Mouse (Mus musculus): Measurements from ENCODE around the gene Txndc11. TPM values are rescaled to one million over a fixed set of nuclear protein-coding genes. Genes with fewer than 3 reads are reported as not detected.

The Txndc11 gene
- total RNA-seq (2012; rRNA removed) (19.7 and 24.9 TPM in 2 replicates), polyA plus RNA-seq (2012; ENCODE audit: insufficient read depth in 1 of 2, insufficient read length in 2 of 2, low read depth in 1 of 2, low replicate concordance in 2 of 2, missing spikeins in 1 of 2) (10 to 100 TPM in 1 of 2 experiments, not detected in 1; 33.7 TPM)

DNA sequence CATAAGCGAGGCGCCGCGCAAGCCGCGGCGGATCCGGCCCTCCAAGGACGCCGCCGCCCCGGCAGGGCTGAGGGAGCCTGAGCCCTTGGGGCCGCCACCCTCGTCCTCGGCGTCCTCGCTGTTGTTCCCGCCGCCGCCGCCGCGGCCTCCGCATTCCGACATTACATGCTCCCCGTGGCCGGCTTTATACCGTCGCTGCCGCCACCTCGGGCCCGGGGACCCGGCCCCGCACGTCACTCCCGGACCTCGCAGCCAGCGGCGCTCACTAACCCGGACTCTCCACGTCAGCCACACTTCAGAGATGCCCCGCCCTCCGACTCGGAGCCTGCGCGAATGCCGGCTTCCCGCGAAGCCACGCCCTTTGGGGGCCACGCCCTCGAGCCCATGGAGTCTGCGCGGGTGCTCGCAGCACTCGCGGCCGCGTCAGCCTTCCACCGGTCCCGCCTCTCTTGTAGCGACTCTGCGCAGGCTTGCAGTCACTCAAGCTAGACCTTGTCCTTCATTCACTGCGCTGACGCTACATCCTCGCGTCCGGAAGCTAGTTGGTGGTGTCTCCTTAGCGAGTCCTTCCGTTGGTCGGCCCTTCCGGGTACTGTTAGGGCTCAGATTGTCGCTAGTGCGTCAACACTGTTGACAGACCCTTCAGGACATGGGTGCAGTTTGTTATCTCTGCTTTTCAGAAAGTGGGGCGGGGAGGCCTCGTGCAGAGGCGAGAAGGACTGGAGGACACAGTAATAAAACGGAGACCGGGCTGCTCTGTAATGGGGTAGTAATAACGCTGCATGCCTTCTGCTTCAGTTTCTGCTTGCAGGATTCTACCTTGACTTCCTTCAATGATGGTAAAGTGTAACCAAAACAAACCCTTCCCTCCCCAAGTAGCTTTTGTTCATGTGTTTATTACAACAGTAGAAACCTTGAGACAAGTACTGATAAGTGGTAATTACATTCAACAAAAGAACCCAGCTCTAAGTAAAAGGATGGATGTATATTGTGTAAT lies at the start of gene Txndc11:
TSS of gene Txndc11 (minus strand) at position 303 of the 997 bp plus-strand sequence.
- peak within 1 kb of the TSS; percentile 96 for H3K9ac ChIP-seq (ENCODE audit: control insufficient read depth, low read depth, low read length, poor library complexity, severe bottlenecking)
- H3K36me3 ChIP-seq (ENCODE audit: control insufficient read depth in 1 of 2, insufficient read depth in 2 of 2, low read length in 2 of 2) = peaks cover 3 to 28% of the 10 kb centered on the region in 2 experiments
- H3K27ac ChIP-seq (ENCODE audit: control insufficient read depth, low read depth, low read length) = peak within 1 kb of the TSS; percentile 96
- peaks cover 32% of the 10 kb centered on the region for H3K79me2 ChIP-seq (ENCODE audit: control insufficient read depth, insufficient read depth, low read length, poor library complexity)
- peak within 1 kb of the TSS; percentile 81 to 100 for H3K4me3 ChIP-seq (ENCODE audit: control insufficient read depth in 1 of 2, insufficient read depth in 1 of 2, low read depth in 2 of 2, low read length in 2 of 2)
- no peaks in the 10 kb centered on the region for H3K9me3 ChIP-seq (replicated peaks; ENCODE audit: insufficient read depth, low read length)
- peaks cover 4 to 9% of the 10 kb centered on the region in 2 experiments for H3K4me1 ChIP-seq (ENCODE audit: control insufficient read depth in 1 of 2, insufficient read depth in 2 of 2, low read length in 2 of 2)
- peak; percentile 99 for DNase-seq (ENCODE audit: low read depth, low spot score)
- H3K27me3 ChIP-seq (ENCODE audit: control insufficient read depth in 1 of 2, insufficient read depth in 2 of 2, low read length in 2 of 2) = no peaks in the 10 kb centered on the region
- TF ChIP-seq POLR2A (IDR thresholded peaks at IDR 0.05; ENCODE audit: control insufficient read depth in 1 of 2, insufficient read depth in 1 of 2, low read depth in 1 of 2, low read length in 2 of 2, poor library complexity in 1 of 2) (peak; percentile 90 to 93), MYC (IDR thresholded peaks at IDR 0.05; ENCODE audit: low read depth, low read length) (no peak; the same call in none of the 2 replicates), ZNF384 (IDR thresholded peaks at IDR 0.05; ENCODE audit: low read depth, low read length) (no peak), HCFC1 (IDR thresholded peaks at IDR 0.05; ENCODE audit: low read depth, low read length) (peak; percentile 86), TBP (IDR thresholded peaks at IDR 0.05; ENCODE audit: low read depth, low read length) (peak; percentile 63; the same call in 1 of the 2 replicates), NRF1 (IDR thresholded peaks at IDR 0.05; ENCODE audit: insufficient read depth, low read depth, low read length, poor library complexity, severe bottlenecking) (peak; percentile 95), JUND (IDR thresholded peaks at IDR 0.05; ENCODE audit: low read depth, low read length) (no peak), USF1 (IDR thresholded peaks at IDR 0.05; ENCODE audit: low read depth, low read length) (peak; percentile 31), KAT2A (conservative IDR thresholded peaks at IDR 0.05; ENCODE audit: low read depth, low read length) (peak; percentile 61), POLR2AphosphoS2 (IDR thresholded peaks at IDR 0.05; ENCODE audit: low read length) (peak; percentile 75), ZMIZ1 (IDR thresholded peaks at IDR 0.05; ENCODE audit: low read depth, low read length) (peak; percentile 63; the same call in 1 of the 2 replicates), MEF2A (IDR thresholded peaks at IDR 0.05; ENCODE audit: extremely low read depth, insufficient replicate concordance, low read depth, low read length, poor library complexity, severe bottlenecking) (no peak), MYB (IDR thresholded peaks at IDR 0.05; ENCODE audit: low read depth, low read length) (peak; percentile 80), UBTF (IDR thresholded peaks at IDR 0.05; ENCODE audit: borderline replicate concordance, insufficient read depth, low read depth, low read length) (no peak), SMC3 (IDR thresholded peaks at IDR 0.05; ENCODE audit: low read depth, low read length) (no peak), ZKSCAN1 (IDR thresholded peaks at IDR 0.05; ENCODE audit: low read depth, low read length) (no peak), ETS1 (IDR thresholded peaks at IDR 0.05; ENCODE audit: low read depth, low read length) (peak; percentile 85), EP300 (IDR thresholded peaks at IDR 0.05; ENCODE audit: low read depth in 1 of 2, low read length in 2 of 2) (peak; percentile 54 to 72; a peak in 3 of 4 replicates), MAX (IDR thresholded peaks at IDR 0.05; ENCODE audit: low read length) (peak; percentile 84), BHLHE40 (IDR thresholded peaks at IDR 0.05; ENCODE audit: borderline replicate concordance, low read depth, low read length) (peak; percentile 67; the same call in 1 of the 2 replicates), CTCF (IDR thresholded peaks at IDR 0.05 in 2 of 3, conservative IDR thresholded peaks at IDR 0.05 in 1 of 3; ENCODE audit: control insufficient read depth in 1 of 3, insufficient read depth in 1 of 3, low read depth in 2 of 3, low read length in 3 of 3, poor library complexity in 1 of 3, severe bottlenecking in 1 of 3) (no peak), TAL1 (IDR thresholded peaks at IDR 0.05; ENCODE audit: low read length) (peak; percentile 70), CHD1 (IDR thresholded peaks at IDR 0.05; ENCODE audit: low read depth, low read length) (no peak), GABPA (IDR thresholded peaks at IDR 0.05; ENCODE audit: low read depth, low read length) (no peak), MXI1 (IDR thresholded peaks at IDR 0.05; ENCODE audit: low read depth, low read length) (peak; percentile 95), MAFK (IDR thresholded peaks at IDR 0.05; ENCODE audit: borderline replicate concordance, low read depth, low read length) (no peak), RCOR1 (IDR thresholded peaks at IDR 0.05; ENCODE audit: low read depth, low read length) (no peak), E2F4 (IDR thresholded peaks at IDR 0.05; ENCODE audit: borderline replicate concordance, low read depth, low read length) (no peak; the same call in 1 of the 2 replicates), ZC3H11A (IDR thresholded peaks at IDR 0.05; ENCODE audit: low read depth, low read length) (no peak), RAD21 (IDR thresholded peaks at IDR 0.05; ENCODE audit: low read depth, low read length) (no peak), POLR2AphosphoS5 (IDR thresholded peaks at IDR 0.05; ENCODE audit: borderline replicate concordance, low read depth, low read length) (no peak), ELF1 (IDR thresholded peaks at IDR 0.05; ENCODE audit: low read depth, low read length) (peak; percentile 96), TCF12 (IDR thresholded peaks at IDR 0.05; ENCODE audit: low read depth, low read length) (peak; percentile 72)
